Mouse (Mus musculus): ENCODE measurements around the gene Thtpa. TPM values are rescaled to one million over a fixed set of nuclear protein-coding genes. Genes with fewer than 3 reads are reported as not detected.

Thtpa gene
- polyA plus RNA-seq, 1 experiment from 2014 or later = 18.2 TPM

DNA sequence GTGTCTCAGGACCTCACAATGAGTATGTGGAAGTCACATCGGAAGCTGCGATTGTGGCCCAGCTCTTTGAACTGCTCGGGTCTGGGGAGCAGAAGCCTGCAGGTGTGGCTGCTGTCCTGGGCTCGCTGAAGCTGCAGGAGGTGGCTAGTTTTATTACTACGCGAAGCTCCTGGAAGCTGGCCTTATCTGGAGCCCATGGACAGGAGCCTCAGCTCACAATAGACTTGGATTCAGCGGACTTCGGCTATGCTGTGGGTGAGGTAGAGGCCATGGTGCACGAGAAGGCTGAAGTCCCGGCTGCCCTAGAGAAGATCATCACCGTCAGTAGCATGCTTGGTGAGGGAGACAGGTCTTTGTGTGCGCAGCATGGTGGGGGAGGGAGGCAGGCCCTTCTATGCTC is 1.1 kb downstream of the Thtpa start:
- DNase-seq (ENCODE audit: low spot score) = no peak

GRCm38 (mm10) chr14:55096573-55097087 is 2.0 kb downstream of the Thtpa start:
- no peak overlapping the region for H3K4me3 ChIP-seq (ENCODE audit: low read depth, low read length)

More for the DNA sequence above, 1.1 kb downstream of the Thtpa start:
- Histone ChIP-seq H3K36me3 (ENCODE audit: control insufficient read depth, insufficient read depth, low read length) (no peaks in the 10 kb centered on the region), H3K27me3 (ENCODE audit: control insufficient read depth, insufficient read depth, low read length) (no peaks in the 10 kb centered on the region), H3K4me1 (replicated peaks; ENCODE audit: control insufficient read depth, insufficient read depth, low read length) (peaks cover 9% of the 10 kb centered on the region; the same call in 1 of the 2 replicates), H3K4me2 (replicated peaks; ENCODE audit: low read depth, low read length) (peak overlapping the region; percentile 75), H3K4me3 (ENCODE audit: low read depth, low read length) (peak overlapping the region; percentile 56), H3K9ac (ENCODE audit: low read depth, low read length) (peak overlapping the region; percentile 79), H3K27ac (ENCODE audit: low read depth, low read length) (no peak overlapping the region), H3K9me3 (ENCODE audit: control insufficient read depth, low read length) (no peaks in the 10 kb centered on the region)
- no peak for ATAC-seq (ENCODE audit: low FRiP score)
- WGBS = 70% methylated on average over 12 of the region's 12 CpGs

GRCm38 (mm10) chr14:55097646-55098045 is 3.1 kb downstream of the Thtpa start:
- no peak overlapping the region for H3K4me2 ChIP-seq (replicated peaks; ENCODE audit: low read depth, low read length)
- no peaks in the 10 kb centered on the region for H3K27me3 ChIP-seq (ENCODE audit: control insufficient read depth, insufficient read depth, low read length)
- no peaks in the 10 kb centered on the region for H3K9me3 ChIP-seq (ENCODE audit: control insufficient read depth, low read length)
- peak overlapping the region; percentile 47 for H3K27ac ChIP-seq (ENCODE audit: low read depth, low read length)
- no peak overlapping the region for H3K4me3 ChIP-seq (ENCODE audit: low read depth, low read length)
- no peak for ATAC-seq (ENCODE audit: low FRiP score)
- no peak overlapping the region for H3K9ac ChIP-seq (ENCODE audit: low read depth, low read length)
- no peak for DNase-seq (ENCODE audit: low spot score)
- WGBS = 68% methylated on average over 10 of the region's 10 CpGs
- H3K36me3 ChIP-seq (ENCODE audit: control insufficient read depth, insufficient read depth, low read length) = no peaks in the 10 kb centered on the region
- peaks cover 9% of the 10 kb centered on the region; the same call in 1 of the 2 replicates for H3K4me1 ChIP-seq (replicated peaks; ENCODE audit: control insufficient read depth, insufficient read depth, low read length)

More at GRCm38 (mm10) chr14:55096573-55097087, 2.0 kb downstream of the Thtpa start:
- Histone ChIP-seq H3K4me1 (replicated peaks; ENCODE audit: control insufficient read depth, insufficient read depth, low read length) (peaks cover 9% of the 10 kb centered on the region; the same call in 1 of the 2 replicates), H3K9me3 (ENCODE audit: control insufficient read depth, low read length) (no peaks in the 10 kb centered on the region), H3K27me3 (ENCODE audit: control insufficient read depth, insufficient read depth, low read length) (no peaks in the 10 kb centered on the region), H3K4me2 (replicated peaks; ENCODE audit: low read depth, low read length) (0 out of 2 replicates have a peak overlapping the region, but pooled peaks have one; percentile 1), H3K9ac (ENCODE audit: low read depth, low read length) (no peak overlapping the region), H3K27ac (ENCODE audit: low read depth, low read length) (0 out of 2 replicates have a peak overlapping the region, but pooled peaks have one; percentile 47), H3K36me3 (ENCODE audit: control insufficient read depth, insufficient read depth, low read length) (no peaks in the 10 kb centered on the region)
- 57% methylated on average over 9 of the region's 9 CpGs for WGBS
- ATAC-seq (ENCODE audit: low FRiP score) (no peak), DNase-seq (ENCODE audit: low spot score) (no peak)

DNA sequence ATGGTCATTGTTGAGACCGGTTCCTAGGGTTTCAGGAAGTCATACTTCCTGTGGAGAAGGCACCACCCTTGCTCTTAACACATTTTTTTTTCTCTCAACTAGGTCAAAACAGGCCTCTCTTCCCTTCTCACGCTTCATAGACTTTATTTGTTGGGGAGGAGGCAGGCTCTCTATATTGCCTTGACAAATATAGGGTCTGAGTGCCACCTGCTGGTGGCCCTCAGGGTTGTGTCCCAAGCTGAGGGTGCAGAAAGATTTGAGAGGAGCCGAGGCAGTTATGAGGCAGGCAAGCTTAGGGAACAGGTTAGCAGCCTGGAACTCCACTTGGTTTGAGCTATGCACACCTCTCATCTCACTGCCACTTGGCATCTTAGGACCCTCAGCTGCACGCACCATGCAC is 3.5 kb downstream of the Thtpa start:
- H3K27ac ChIP-seq (ENCODE audit: low read depth, low read length) = peak overlapping the region; percentile 47; the same call in 1 of the 2 replicates

GRCm38 (mm10) chr14:55101592-55101991 is 7.0 kb downstream of the Thtpa start:
- no peaks in the 10 kb centered on the region for H3K27me3 ChIP-seq (ENCODE audit: control insufficient read depth, insufficient read depth, low read length)
- H3K4me3 ChIP-seq (ENCODE audit: low read depth, low read length) = no peak overlapping the region
- no peak overlapping the region for H3K4me2 ChIP-seq (replicated peaks; ENCODE audit: low read depth, low read length)
- DNase-seq (ENCODE audit: low spot score) (peak; percentile 77), ATAC-seq (ENCODE audit: low FRiP score) (peak; percentile 8; the same call in 1 of the 2 replicates)
- no peak overlapping the region for H3K9ac ChIP-seq (ENCODE audit: low read depth, low read length)
- no peaks in the 10 kb centered on the region for H3K36me3 ChIP-seq (ENCODE audit: control insufficient read depth, insufficient read depth, low read length)
- no peak overlapping the region for H3K27ac ChIP-seq (ENCODE audit: low read depth, low read length)
- H3K9me3 ChIP-seq (ENCODE audit: control insufficient read depth, low read length) = no peaks in the 10 kb centered on the region
- 51% methylated on average over 4 of the region's 4 CpGs for WGBS
- H3K4me1 ChIP-seq (replicated peaks; ENCODE audit: control insufficient read depth, insufficient read depth, low read length) = peaks cover 8% of the 10 kb centered on the region; the same call in 1 of the 2 replicates

More for the DNA sequence above, 3.5 kb downstream of the Thtpa start:
- Histone ChIP-seq H3K9me3 (ENCODE audit: control insufficient read depth, low read length) (no peaks in the 10 kb centered on the region), H3K4me3 (ENCODE audit: low read depth, low read length) (no peak overlapping the region), H3K4me1 (replicated peaks; ENCODE audit: control insufficient read depth, insufficient read depth, low read length) (peaks cover 9% of the 10 kb centered on the region; the same call in 1 of the 2 replicates), H3K9ac (ENCODE audit: low read depth, low read length) (no peak overlapping the region), H3K36me3 (ENCODE audit: control insufficient read depth, insufficient read depth, low read length) (no peaks in the 10 kb centered on the region), H3K4me2 (replicated peaks; ENCODE audit: low read depth, low read length) (no peak overlapping the region), H3K27me3 (ENCODE audit: control insufficient read depth, insufficient read depth, low read length) (no peaks in the 10 kb centered on the region)
- peak; percentile 65 for DNase-seq (ENCODE audit: low spot score)
- WGBS = 70% methylated on average over 4 of the region's 4 CpGs
- no peak for ATAC-seq (ENCODE audit: low FRiP score)

DNA sequence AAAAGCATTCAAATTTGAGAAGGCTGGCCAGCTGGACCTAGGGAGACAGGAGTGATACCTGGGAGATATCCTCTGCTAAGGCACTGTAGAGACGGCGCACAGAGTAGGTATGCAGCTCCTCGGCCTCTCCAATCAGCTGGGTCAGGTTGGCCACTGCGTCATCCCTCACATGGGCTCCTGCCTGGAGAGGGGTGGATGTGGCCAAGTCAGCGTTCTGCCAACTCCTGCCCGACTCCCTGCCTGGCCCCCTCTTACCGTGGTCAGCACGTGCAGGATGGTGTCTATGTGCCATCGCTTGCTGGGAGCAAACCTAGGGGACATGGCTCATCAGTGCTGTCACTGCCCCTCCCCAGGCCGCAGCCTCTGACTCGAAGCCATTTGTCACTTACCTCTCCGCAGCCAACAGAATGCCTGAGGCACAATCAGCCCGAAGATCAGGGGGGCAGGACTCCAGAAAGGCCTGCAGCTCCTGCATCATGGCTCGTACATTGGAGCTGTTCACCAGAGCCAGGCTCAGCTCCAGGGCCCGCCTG is 7.7 kb downstream of the Thtpa start:
- Histone ChIP-seq H3K9me3 (ENCODE audit: control insufficient read depth, low read length) (no peaks in the 10 kb centered on the region), H3K4me3 (ENCODE audit: low read depth, low read length) (no peak overlapping the region), H3K27ac (ENCODE audit: low read depth, low read length) (no peak overlapping the region), H3K9ac (ENCODE audit: low read depth, low read length) (no peak overlapping the region), H3K4me2 (replicated peaks; ENCODE audit: low read depth, low read length) (no peak overlapping the region), H3K27me3 (ENCODE audit: control insufficient read depth, insufficient read depth, low read length) (no peaks in the 10 kb centered on the region), H3K4me1 (replicated peaks; ENCODE audit: control insufficient read depth, insufficient read depth, low read length) (peaks cover 8% of the 10 kb centered on the region; the same call in 1 of the 2 replicates), H3K36me3 (ENCODE audit: control insufficient read depth, insufficient read depth, low read length) (no peaks in the 10 kb centered on the region)
- 81% methylated on average over 15 of the region's 15 CpGs for WGBS
- ATAC-seq (ENCODE audit: low FRiP score) (no peak), DNase-seq (ENCODE audit: low spot score) (no peak)

DNA sequence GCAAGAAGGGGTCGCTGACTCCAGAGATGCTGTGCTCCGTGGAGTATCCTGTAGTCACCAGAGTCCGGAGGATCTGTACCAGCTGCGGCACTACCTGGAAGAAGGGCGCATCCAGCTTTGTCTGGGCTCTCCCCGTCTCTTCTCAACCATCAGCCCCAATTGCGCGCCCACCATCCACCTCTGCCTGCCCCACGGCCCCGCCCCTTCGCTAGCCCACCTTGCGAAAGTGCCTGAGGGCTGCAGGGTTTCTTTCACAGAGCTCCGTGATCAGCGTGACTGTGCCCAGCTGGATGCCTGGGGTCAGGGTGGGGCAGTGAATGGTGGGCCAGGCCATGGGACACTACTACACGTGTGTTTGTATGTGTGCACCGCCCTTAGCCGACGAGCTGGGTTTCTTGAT is 9.8 kb downstream of the Thtpa start:
- no peaks in the 10 kb centered on the region for H3K27me3 ChIP-seq (ENCODE audit: control insufficient read depth, insufficient read depth, low read length)
- H3K9me3 ChIP-seq (ENCODE audit: control insufficient read depth, low read length) = no peaks in the 10 kb centered on the region
- H3K4me1 ChIP-seq (replicated peaks; ENCODE audit: control insufficient read depth, insufficient read depth, low read length) = peaks cover 14% of the 10 kb centered on the region; the same call in 1 of the 2 replicates
- H3K9ac ChIP-seq (ENCODE audit: low read depth, low read length) = no peak overlapping the region
- H3K36me3 ChIP-seq (ENCODE audit: control insufficient read depth, insufficient read depth, low read length) = no peaks in the 10 kb centered on the region
- 87% methylated on average over 18 of the region's 18 CpGs for WGBS
- no peak for ATAC-seq (ENCODE audit: low FRiP score)
- DNase-seq (ENCODE audit: low spot score) = no peak
- H3K27ac ChIP-seq (ENCODE audit: low read depth, low read length) = no peak overlapping the region
- H3K4me3 ChIP-seq (ENCODE audit: low read depth, low read length) = no peak overlapping the region
- no peak overlapping the region for H3K4me2 ChIP-seq (replicated peaks; ENCODE audit: low read depth, low read length)

GRCm38 (mm10) chr14:55105386-55105785 is 10.8 kb downstream of the Thtpa start:
- WGBS = 8% methylated on average over 7 of the region's 7 CpGs
- Histone ChIP-seq H3K4me2 (replicated peaks; ENCODE audit: low read depth, low read length) (peak overlapping the region; percentile 86), H3K36me3 (ENCODE audit: control insufficient read depth, insufficient read depth, low read length) (no peaks in the 10 kb centered on the region), H3K4me1 (replicated peaks; ENCODE audit: control insufficient read depth, insufficient read depth, low read length) (peaks cover 14% of the 10 kb centered on the region; the same call in 1 of the 2 replicates), H3K9ac (ENCODE audit: low read depth, low read length) (no peak overlapping the region; the same call in 1 of the 2 replicates), H3K9me3 (ENCODE audit: control insufficient read depth, low read length) (no peaks in the 10 kb centered on the region), H3K4me3 (ENCODE audit: low read depth, low read length) (peak overlapping the region; percentile 41), H3K27ac (ENCODE audit: low read depth, low read length) (no peak overlapping the region), H3K27me3 (ENCODE audit: control insufficient read depth, insufficient read depth, low read length) (peaks cover 6% of the 10 kb centered on the region; the same call in 1 of the 2 replicates)
- no peak for DNase-seq (ENCODE audit: low spot score)
- ATAC-seq (ENCODE audit: low FRiP score) = no peak

Data from hindbrain, embryonic 11.5 days (tissue).